Mouse (Mus musculus): ENCODE measurements around the gene Katnal1.

The Katnal1 gene

GRCm38 (mm10) chr5:148954314-148955060 lies 25.4 kb upstream of the Katnal1 start:
- no peak for DNase-seq (ENCODE audit: low spot score)

DNA sequence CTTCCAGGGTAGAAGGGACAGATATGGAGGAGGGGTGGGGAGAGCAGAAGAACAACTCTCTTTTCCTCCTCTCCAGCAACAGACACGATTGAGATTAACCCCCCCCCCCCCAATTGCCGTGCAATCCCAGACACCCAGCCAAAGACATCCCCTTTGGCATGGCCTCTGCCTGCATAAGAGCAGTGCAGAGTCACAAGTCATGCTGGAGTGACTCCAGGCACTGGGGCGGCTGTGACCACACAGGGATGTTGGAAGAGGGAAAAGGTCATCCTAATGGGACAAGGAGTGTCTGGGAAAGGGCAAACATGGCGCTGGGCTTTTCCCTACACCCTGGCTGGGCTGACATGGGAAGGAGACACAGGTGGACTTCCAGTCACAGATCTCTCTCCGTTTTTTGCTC lies 24.0 kb upstream of the Katnal1 start:
- DNase-seq (ENCODE audit: low spot score), result no peak

GRCm38 (mm10) chr5:148952419-148952818 lies 23.3 kb upstream of the Katnal1 start:
- no peak for DNase-seq (ENCODE audit: low spot score)

GRCm38 (mm10) chr5:148951360-148951759 lies 22.2 kb upstream of the Katnal1 start:
- DNase-seq (ENCODE audit: low spot score), result no peak

- no peak for DNase-seq (ENCODE audit: low spot score)
Observed at GRCm38 (mm10) chr5:148950064-148950463, 20.9 kb upstream of the Katnal1 start.

DNA sequence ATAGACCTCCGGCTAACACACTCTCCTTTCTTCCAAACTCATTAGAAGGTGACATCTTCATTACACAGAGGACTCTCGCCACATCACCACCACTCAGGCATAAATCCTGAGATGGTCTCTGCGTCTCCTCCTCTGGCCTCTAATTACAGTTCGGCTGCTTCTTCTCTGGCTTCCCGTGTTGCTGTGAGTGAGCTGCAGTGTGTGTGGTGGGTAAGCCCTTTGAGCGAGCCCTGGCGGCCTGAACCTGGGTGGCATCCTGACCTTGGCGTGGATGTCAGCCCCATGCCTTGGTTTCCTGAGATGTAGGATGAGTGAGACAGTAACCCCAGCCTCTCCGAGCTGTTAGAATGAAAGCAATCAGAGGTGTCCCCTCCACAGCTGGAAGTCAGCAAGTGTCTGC lies 19.5 kb upstream of the Katnal1 start:
- no peak for DNase-seq (ENCODE audit: low spot score)

DNA sequence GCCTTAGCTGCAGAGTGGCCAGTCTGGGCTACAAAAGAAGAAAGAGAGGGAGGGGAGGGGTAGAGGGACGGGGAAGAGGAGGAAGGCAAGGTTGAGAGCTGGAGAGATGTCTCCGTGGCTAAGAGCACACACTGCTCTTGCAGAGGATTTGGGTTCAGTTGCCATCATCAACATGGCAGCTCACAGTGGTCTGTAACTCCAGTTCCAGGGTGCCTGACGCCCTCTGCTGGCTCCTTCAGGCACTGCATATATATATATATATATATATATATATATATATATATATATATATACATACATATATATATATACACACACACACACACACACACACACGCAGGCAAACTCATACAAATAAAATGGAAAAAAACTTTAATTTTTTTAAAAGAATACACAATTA lies 18.3 kb upstream of the Katnal1 start:
- DNase-seq (ENCODE audit: low spot score), result no peak

DNA sequence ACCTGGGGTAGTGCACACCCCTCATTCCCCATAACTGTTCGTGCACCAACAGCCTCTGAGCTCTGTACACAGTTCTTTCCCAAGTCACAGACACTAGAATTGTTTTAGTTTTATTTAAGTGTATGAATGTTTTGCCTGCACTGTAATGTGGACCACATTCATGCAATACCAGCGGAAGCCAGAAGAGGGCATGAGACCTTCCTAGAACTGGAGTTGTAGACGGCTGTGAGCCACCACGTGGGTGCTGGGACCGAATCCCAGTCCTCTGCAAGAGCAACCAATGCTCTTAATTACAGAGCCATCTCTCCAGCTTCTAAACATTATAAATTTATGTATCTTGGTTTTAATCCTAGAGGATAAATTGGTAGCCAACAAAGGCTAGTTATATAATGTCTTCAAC lies 17.7 kb upstream of the Katnal1 start:
- no peak for DNase-seq (ENCODE audit: low spot score)

DNA sequence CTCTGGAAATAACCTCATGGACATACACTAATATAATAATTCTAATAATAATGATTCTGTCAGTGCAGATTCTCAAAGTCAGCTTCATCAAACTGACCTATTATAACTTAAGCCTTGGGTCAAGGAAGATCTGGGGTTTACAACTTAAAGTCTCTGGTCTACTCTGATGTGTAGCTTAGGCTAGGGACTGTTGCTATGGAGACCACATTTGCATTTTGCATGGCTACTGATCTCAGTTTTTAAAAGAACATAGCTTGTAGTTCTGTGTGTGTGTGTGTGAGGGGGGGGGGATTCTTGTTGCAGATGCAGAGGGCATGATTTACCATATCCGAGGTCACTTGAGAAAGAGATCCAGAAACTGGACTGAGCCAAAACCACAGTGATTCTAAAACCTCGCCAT lies 16.6 kb upstream of the Katnal1 start:
- DNase-seq (ENCODE audit: low spot score), result no peak

- DNase-seq (ENCODE audit: low spot score), result no peak
Observed at GRCm38 (mm10) chr5:148944024-148944423, 14.9 kb upstream of the Katnal1 start.

GRCm38 (mm10) chr5:148943444-148943843 lies 14.3 kb upstream of the Katnal1 start:
- DNase-seq (ENCODE audit: low spot score), result no peak

GRCm38 (mm10) chr5:148942957-148943356 lies 13.8 kb upstream of the Katnal1 start:
- no peak for DNase-seq (ENCODE audit: low spot score)

DNA sequence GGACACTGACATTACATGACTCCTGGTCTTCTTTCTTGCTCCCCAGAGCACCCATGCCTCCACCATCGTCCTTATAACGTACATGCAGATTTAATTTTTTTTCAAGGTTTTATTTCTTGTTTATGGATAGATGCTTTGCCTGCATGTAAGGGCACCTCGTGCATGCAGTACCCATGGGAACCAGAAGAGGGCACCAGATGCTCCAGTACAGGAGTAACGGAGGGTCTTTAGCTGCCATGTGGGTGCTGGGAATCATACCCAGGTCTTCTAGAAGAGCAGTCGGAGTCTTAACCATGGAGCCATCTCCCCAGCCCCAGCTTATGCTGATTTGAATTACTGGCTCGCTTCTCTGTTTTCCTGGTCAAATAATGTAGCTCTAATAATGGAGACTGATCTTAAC lies 13.2 kb upstream of the Katnal1 start:
- no peak for DNase-seq (ENCODE audit: low spot score)

GRCm38 (mm10) chr5:148941867-148942266 lies 12.7 kb upstream of the Katnal1 start:
- DNase-seq (ENCODE audit: low spot score), result no peak

- no peak for DNase-seq (ENCODE audit: low spot score)
Observed at GRCm38 (mm10) chr5:148939948-148940382, 10.8 kb upstream of the Katnal1 start.

GRCm38 (mm10) chr5:148936516-148936951 lies 7.4 kb upstream of the Katnal1 start:
- no peak for DNase-seq (ENCODE audit: low spot score)

DNA sequence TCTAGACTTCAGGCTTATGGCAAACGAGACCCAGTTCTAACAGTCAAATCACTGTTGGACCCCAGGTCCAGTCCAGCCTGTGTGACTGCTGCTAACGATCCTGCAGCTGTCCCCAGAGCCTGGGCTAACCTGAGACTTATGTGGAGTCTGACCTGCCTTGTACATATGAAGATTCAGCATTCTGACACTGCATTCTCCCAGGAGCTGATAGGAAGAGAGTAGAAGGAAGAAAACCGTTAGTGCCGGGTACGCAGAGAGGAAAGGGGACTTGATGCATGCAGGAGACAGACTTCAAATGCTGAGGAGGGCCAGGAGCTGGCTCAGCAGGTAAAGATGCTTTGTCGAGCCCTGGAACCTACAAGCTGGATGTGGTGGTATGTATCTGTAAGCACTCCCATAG lies 6.8 kb upstream of the Katnal1 start:
- DNase-seq (ENCODE audit: low spot score), result no peak

DNA sequence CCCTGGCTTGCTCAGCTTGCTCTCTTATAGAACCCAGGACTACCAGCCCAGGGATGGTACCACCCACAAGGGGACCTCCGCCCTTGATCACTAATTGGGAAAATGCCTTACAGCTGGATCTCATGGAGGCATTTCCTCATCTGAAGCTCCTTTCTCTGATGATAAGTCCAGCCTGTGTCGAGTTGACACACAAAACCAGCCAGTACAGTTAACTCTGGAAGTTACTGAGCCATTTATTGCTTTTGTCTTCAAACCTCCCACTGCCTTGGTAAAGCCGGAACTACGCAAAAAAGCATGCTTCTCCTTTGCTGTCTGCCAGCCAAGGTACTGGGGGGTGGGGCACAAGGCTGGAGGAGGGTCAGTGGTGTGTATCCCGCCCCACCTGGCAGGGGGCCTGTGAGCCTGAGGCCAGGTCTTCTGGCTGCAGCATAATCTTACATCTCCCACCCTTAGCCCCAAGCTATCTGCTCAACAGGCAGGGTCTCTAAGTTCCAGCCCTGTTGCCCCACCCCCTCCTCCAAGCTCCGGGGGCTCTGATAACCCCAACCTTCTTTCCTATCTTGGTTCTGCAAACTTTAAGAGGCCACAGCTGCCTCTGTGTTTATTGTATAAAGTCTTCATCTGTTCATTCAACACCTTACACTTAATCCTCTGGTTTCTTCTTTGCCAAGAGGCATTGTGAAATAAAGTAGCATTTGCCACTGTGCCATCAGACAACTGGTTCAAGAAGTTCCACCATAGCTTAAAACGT lies 6.1 kb upstream of the Katnal1 start:
- DNase-seq (ENCODE audit: low spot score), result no peak

DNA sequence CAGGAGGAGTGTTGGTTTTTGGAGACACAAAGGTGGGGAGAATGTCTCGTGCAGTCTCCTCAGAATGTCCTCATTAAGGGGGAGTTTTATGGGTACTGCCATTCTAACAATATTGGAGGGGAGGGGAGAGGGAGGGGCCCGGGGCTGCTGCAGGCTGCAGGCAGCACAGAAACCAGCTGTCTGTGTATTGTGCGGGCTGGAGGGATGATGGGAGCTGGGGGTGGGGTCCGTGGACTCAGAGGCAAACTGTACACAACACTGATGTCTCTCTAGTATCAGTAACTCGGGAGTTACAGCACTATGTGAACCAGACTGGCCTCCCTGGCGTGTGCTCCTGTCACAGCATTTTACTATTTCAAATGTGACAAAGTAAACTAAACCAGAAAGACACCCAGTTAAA lies 5.3 kb upstream of the Katnal1 start:
- DNase-seq (ENCODE audit: low spot score), result no peak

DNA sequence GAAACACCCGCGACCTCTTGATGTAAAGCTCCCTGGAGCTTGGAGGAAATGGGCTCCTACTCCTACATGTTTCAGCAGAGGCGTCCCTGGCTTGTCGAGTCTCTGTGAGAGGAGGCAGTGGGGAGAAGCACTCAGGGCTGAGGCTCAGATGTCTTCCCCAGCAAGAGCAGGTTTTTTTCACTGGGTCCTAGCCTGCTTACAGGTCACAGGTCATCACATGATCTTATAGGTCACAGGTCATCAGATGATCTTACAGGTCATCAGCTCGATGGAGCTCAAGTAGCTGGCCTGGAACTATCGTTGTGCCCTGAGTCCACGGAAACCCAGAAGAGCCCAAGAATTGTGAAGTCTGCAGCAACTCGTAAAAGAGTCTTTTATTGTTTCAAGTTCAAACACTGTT lies 4.6 kb upstream of the Katnal1 start:
- DNase-seq (ENCODE audit: low spot score), result no peak

DNA sequence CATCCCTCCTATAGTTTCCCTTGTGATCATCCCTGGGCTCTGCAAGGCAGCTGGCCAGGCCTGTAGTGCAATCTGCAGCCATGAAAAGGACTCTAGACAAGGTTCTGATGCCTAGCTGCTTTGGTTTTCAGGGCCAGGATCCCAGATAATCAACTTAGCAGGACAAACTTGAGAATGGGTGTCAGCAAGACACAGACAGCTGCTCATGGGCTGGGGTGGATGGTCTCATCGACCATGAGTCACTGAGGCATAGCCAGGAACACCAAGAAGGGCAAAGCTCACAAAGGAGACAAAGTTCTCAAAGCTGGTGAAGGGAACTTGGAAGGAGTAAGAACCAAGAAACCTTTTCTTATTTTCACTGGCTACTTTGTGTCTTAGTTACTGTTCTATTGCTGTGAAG lies 2.2 kb upstream of the Katnal1 start:
- no peak for DNase-seq (ENCODE audit: low spot score)

DNA sequence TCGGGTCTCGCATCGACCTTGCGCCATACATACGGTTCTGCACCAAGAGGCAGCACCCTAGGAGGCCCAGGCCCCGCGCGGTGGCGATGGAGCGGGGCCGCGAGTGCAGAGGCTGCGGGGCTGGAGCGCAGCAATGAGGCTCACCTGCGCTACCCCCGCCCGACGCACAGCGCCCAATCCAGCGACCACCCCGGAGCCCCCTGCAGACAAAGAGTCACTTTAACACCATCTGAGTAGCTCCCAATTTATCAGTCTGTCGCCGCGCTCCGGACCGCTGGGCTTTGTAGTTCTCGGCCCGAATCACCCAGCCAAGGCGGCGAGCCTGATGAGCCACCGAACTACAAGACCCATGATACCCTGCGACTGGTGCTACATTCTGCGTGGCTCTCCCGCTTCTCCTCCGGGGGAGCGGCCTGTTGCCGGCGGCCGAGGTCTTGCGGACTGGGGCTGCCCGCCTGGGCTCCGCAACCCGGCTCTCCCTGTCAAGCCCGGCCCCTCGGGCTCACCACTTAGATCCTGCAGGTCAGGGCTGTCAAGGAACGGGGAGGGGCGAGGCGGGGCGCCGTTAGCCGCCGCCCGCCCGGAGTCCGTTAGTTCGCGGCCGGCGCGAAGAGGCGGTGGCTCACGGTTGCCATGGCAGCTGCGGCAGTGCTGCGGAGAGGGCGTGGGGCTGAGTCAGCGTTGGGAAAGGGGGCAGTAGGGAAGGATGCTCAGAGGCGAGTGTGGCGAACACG lies 571 bp downstream of the Katnal1 start:
- peak; percentile 67 for DNase-seq (ENCODE audit: low spot score)

GRCm38 (mm10) chr5:148927717-148928223 lies 1.4 kb downstream of the Katnal1 start:
- DNase-seq (ENCODE audit: low spot score), result no peak

All from urinary bladder, postnatal 10 days (tissue).